Mouse (Mus musculus): ENCODE measurements around the gene Kif26b.

- no peak for TF ChIP-seq CTCF (IDR thresholded peaks at IDR 0.05; ENCODE audit: extremely low read depth, insufficient read depth, insufficient read length, insufficient replicate concordance)
- no peak for TF ChIP-seq POLR2A (IDR thresholded peaks at IDR 0.05; ENCODE audit: low read depth, low read length)
Measured at GRCm38 (mm10) chr1:178661035-178661434, 132.1 kb downstream of the Kif26b start.
